In the genomic region with DNA sequence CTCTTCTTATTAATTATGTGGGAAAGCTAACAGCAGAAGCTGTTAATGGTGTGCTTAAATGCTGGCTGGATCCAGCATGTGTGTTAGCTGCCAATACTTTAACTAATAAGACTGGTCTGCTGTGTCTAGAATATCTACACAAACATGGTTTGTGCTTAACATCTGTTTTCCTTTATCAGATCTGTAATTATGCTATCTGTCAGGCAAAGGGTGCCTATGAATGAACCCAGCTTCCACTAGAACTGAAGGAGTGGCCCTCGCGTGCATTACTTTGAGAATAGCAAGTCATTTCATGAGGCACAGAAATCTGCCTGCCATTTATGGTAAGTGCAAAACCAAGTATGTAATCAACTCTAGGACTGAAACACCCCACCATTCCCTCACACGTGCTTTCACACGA, we compare ENCODE assay signal across 15 mouse cellular contexts.
"Had no signal": no experiment of that assay in that cellular context is flagged by ENCODE, and none has a peak within 500 bp of the region (broad histone marks: within the 10 kb centered on the region; RNA-seq: fewer than 3 reads in every experiment).

No protein-coding gene starts in this region.

- H3K4me1 ChIP-seq: intestine, embryonic 15.5 days; kidney, embryonic 15.5 days; limb, embryonic 10.5 days; limb, embryonic 13.5 days; liver, embryonic 13.5 days had no signal

- H3K4me2 ChIP-seq: intestine, embryonic 15.5 days; kidney, embryonic 15.5 days; limb, embryonic 13.5 days; liver, embryonic 13.5 days; midbrain, embryonic 11.5 days had no signal

- H3K27ac ChIP-seq: intestine, embryonic 15.5 days; kidney, embryonic 15.5 days; limb, embryonic 10.5 days; limb, embryonic 13.5 days; liver, embryonic 13.5 days had no signal

- DNase-seq: kidney, adult 11 months; kidney, adult 8-10 months; kidney, postnatal 10 days; kidney, postnatal 36 days; liver; liver, embryonic 13.5 days; midbrain, embryonic 14.5 days; thymus, adult 18-20 months; thymus, postnatal 14 days; thymus, postnatal 4 days had no signal

- H3K9me3 ChIP-seq: intestine, embryonic 15.5 days; kidney, embryonic 15.5 days; limb, embryonic 10.5 days; limb, embryonic 13.5 days; liver, embryonic 13.5 days had no signal

- H3K9ac ChIP-seq: intestine, embryonic 15.5 days; kidney, embryonic 15.5 days; limb, embryonic 13.5 days; liver, embryonic 13.5 days had no signal

- ATAC-seq: intestine, embryonic 15.5 days had no signal

- H3K4me3 ChIP-seq: intestine, embryonic 15.5 days; kidney, embryonic 15.5 days; limb, embryonic 10.5 days; limb, embryonic 13.5 days; liver, embryonic 13.5 days had no signal

- H3K27me3 ChIP-seq: intestine, embryonic 15.5 days; kidney, embryonic 15.5 days; limb, embryonic 13.5 days; liver, embryonic 13.5 days had no signal
